Mouse (Mus musculus): ENCODE data around the gene Cul9. TPM values are rescaled to one million over a fixed set of nuclear protein-coding genes. Genes with fewer than 3 reads are reported as not detected.
A peak's percentile ranks its signal among the peaks of the same experiment; 100 is the strongest.

The Cul9 gene
- polyA plus RNA-seq, 1 experiment from 2014 or later: 2.5 TPM

- no peaks in the 10 kb centered on the region for H3K9me3 ChIP-seq (replicated peaks; ENCODE audit: control insufficient read depth, low read length)
- peaks cover 29% of the 10 kb centered on the region for H3K4me1 ChIP-seq (ENCODE audit: control insufficient read depth, insufficient read depth, low read length)
- H3K9ac ChIP-seq (ENCODE audit: low read depth, low read length): peak overlapping the region; percentile 78
- peak overlapping the region; percentile 82 for H3K4me2 ChIP-seq
- 0% methylated on average over 11 of the region's 11 CpGs for WGBS (ENCODE audit: insufficient replicate concordance)
- H3K36me3 ChIP-seq (ENCODE audit: control insufficient read depth, insufficient read depth, low read length): peaks cover 7% of the 10 kb centered on the region; the same call in 1 of the 2 replicates
- H3K27ac ChIP-seq (ENCODE audit: low read depth, low read length): peak overlapping the region; percentile 98
- peak overlapping the region; percentile 92 for H3K4me3 ChIP-seq (ENCODE audit: low read depth, low read length)
- ATAC-seq (replicated peaks; ENCODE audit: insufficient number of reproducible peaks, low FRiP score, low TSS enrichment): peak; percentile 27; the same call in 1 of the 2 replicates
- H3K27me3 ChIP-seq (ENCODE audit: control insufficient read depth, insufficient read depth, low read length): no peaks in the 10 kb centered on the region
These were observed 10.4 kb upstream of the Cul9 start for GRCm38 (mm10) chr17:46556584-46556945.

GRCm38 (mm10) chr17:46555673-46556583, 9.7 kb upstream of the Cul9 start, which contains the start of gene Srf:
Gene Srf, minus strand, starts transcription at chr17:46556175.
- Histone ChIP-seq H3K27me3 (ENCODE audit: control insufficient read depth, insufficient read depth, low read length) (no peaks in the 10 kb centered on the region), H3K9me3 (replicated peaks; ENCODE audit: control insufficient read depth, low read length) (no peaks in the 10 kb centered on the region), H3K4me2 (peak within 1 kb of the TSS; percentile 82), H3K27ac (ENCODE audit: low read depth, low read length) (peak within 1 kb of the TSS; percentile 98), H3K4me1 (ENCODE audit: control insufficient read depth, insufficient read depth, low read length) (peaks cover 29% of the 10 kb centered on the region), H3K36me3 (ENCODE audit: control insufficient read depth, insufficient read depth, low read length) (peaks cover 13% of the 10 kb centered on the region; the same call in 1 of the 2 replicates), H3K4me3 (ENCODE audit: low read depth, low read length) (peak within 1 kb of the TSS; percentile 92), H3K9ac (ENCODE audit: low read depth, low read length) (peak within 1 kb of the TSS; percentile 100)
- peak; percentile 90 for ATAC-seq (replicated peaks; ENCODE audit: insufficient number of reproducible peaks, low FRiP score, low TSS enrichment)
- under 1% methylated on average over 67 of the region's 87 CpGs for WGBS (ENCODE audit: insufficient replicate concordance)

GRCm38 (mm10) chr17:46554977-46555672, 8.9 kb upstream of the Cul9 start:
- Histone ChIP-seq H3K27ac (ENCODE audit: low read depth, low read length) (peak overlapping the region; percentile 98), H3K4me3 (ENCODE audit: low read depth, low read length) (peak overlapping the region; percentile 92), H3K4me2 (peak overlapping the region; percentile 82), H3K4me1 (ENCODE audit: control insufficient read depth, insufficient read depth, low read length) (peaks cover 29% of the 10 kb centered on the region), H3K27me3 (ENCODE audit: control insufficient read depth, insufficient read depth, low read length) (no peaks in the 10 kb centered on the region), H3K36me3 (ENCODE audit: control insufficient read depth, insufficient read depth, low read length) (peaks cover 21% of the 10 kb centered on the region; the same call in 1 of the 2 replicates), H3K9ac (ENCODE audit: low read depth, low read length) (peak overlapping the region; percentile 100), H3K9me3 (replicated peaks; ENCODE audit: control insufficient read depth, low read length) (no peaks in the 10 kb centered on the region)
- ATAC-seq (replicated peaks; ENCODE audit: insufficient number of reproducible peaks, low FRiP score, low TSS enrichment): no peak
- under 1% methylated on average over 71 of the region's 75 CpGs for WGBS (ENCODE audit: insufficient replicate concordance)

GRCm38 (mm10) chr17:46554646-46554976, 8.4 kb upstream of the Cul9 start:
- Histone ChIP-seq H3K4me2 (peak overlapping the region; percentile 82), H3K4me1 (ENCODE audit: control insufficient read depth, insufficient read depth, low read length) (peaks cover 29% of the 10 kb centered on the region), H3K9me3 (replicated peaks; ENCODE audit: control insufficient read depth, low read length) (no peaks in the 10 kb centered on the region), H3K9ac (ENCODE audit: low read depth, low read length) (peak overlapping the region; percentile 100), H3K27me3 (ENCODE audit: control insufficient read depth, insufficient read depth, low read length) (no peaks in the 10 kb centered on the region), H3K36me3 (ENCODE audit: control insufficient read depth, insufficient read depth, low read length) (peaks cover 23% of the 10 kb centered on the region), H3K4me3 (ENCODE audit: low read depth, low read length) (peak overlapping the region; percentile 92), H3K27ac (ENCODE audit: low read depth, low read length) (peak overlapping the region; percentile 98)
- under 1% methylated on average over 11 of the region's 11 CpGs for WGBS (ENCODE audit: insufficient replicate concordance)
- no peak for ATAC-seq (replicated peaks; ENCODE audit: insufficient number of reproducible peaks, low FRiP score, low TSS enrichment)

GRCm38 (mm10) chr17:46553926-46554325, 7.7 kb upstream of the Cul9 start:
- Histone ChIP-seq H3K4me2 (peak overlapping the region; percentile 82), H3K9me3 (replicated peaks; ENCODE audit: control insufficient read depth, low read length) (no peaks in the 10 kb centered on the region), H3K36me3 (ENCODE audit: control insufficient read depth, insufficient read depth, low read length) (peaks cover 25% of the 10 kb centered on the region), H3K9ac (ENCODE audit: low read depth, low read length) (peak overlapping the region; percentile 100), H3K27ac (ENCODE audit: low read depth, low read length) (peak overlapping the region; percentile 98), H3K27me3 (ENCODE audit: control insufficient read depth, insufficient read depth, low read length) (no peaks in the 10 kb centered on the region), H3K4me1 (ENCODE audit: control insufficient read depth, insufficient read depth, low read length) (peaks cover 30% of the 10 kb centered on the region), H3K4me3 (ENCODE audit: low read depth, low read length) (peak overlapping the region; percentile 92)
- no peak for ATAC-seq (replicated peaks; ENCODE audit: insufficient number of reproducible peaks, low FRiP score, low TSS enrichment)
- 44% methylated on average over 3 of the region's 3 CpGs for WGBS (ENCODE audit: insufficient replicate concordance)

GRCm38 (mm10) chr17:46553469-46553868, 7.3 kb upstream of the Cul9 start:
- H3K4me3 ChIP-seq (ENCODE audit: low read depth, low read length): peak overlapping the region; percentile 92
- peak overlapping the region; percentile 100 for H3K9ac ChIP-seq (ENCODE audit: low read depth, low read length)
- ATAC-seq (replicated peaks; ENCODE audit: insufficient number of reproducible peaks, low FRiP score, low TSS enrichment): no peak
- peaks cover 30% of the 10 kb centered on the region for H3K36me3 ChIP-seq (ENCODE audit: control insufficient read depth, insufficient read depth, low read length)
- WGBS (ENCODE audit: insufficient replicate concordance): 19% methylated on average over 11 of the region's 11 CpGs
- H3K4me2 ChIP-seq: peak overlapping the region; percentile 82
- peak overlapping the region; percentile 98 for H3K27ac ChIP-seq (ENCODE audit: low read depth, low read length)
- H3K4me1 ChIP-seq (ENCODE audit: control insufficient read depth, insufficient read depth, low read length): peaks cover 34% of the 10 kb centered on the region
- H3K27me3 ChIP-seq (ENCODE audit: control insufficient read depth, insufficient read depth, low read length): no peaks in the 10 kb centered on the region
- no peaks in the 10 kb centered on the region for H3K9me3 ChIP-seq (replicated peaks; ENCODE audit: control insufficient read depth, low read length)

GRCm38 (mm10) chr17:46552841-46553423, 6.7 kb upstream of the Cul9 start:
- Histone ChIP-seq H3K4me3 (ENCODE audit: low read depth, low read length) (peak overlapping the region; percentile 92), H3K9me3 (replicated peaks; ENCODE audit: control insufficient read depth, low read length) (no peaks in the 10 kb centered on the region), H3K9ac (ENCODE audit: low read depth, low read length) (peak overlapping the region; percentile 100), H3K4me1 (ENCODE audit: control insufficient read depth, insufficient read depth, low read length) (peaks cover 37% of the 10 kb centered on the region), H3K4me2 (peak overlapping the region; percentile 82), H3K36me3 (ENCODE audit: control insufficient read depth, insufficient read depth, low read length) (peaks cover 31% of the 10 kb centered on the region), H3K27ac (ENCODE audit: low read depth, low read length) (peak overlapping the region; percentile 98), H3K27me3 (ENCODE audit: control insufficient read depth, insufficient read depth, low read length) (no peaks in the 10 kb centered on the region)
- WGBS (ENCODE audit: insufficient replicate concordance): 2% methylated on average over 24 of the region's 24 CpGs
- ATAC-seq (replicated peaks; ENCODE audit: insufficient number of reproducible peaks, low FRiP score, low TSS enrichment): peak; percentile 58

- Histone ChIP-seq H3K4me2 (peak overlapping the region; percentile 82), H3K4me3 (ENCODE audit: low read depth, low read length) (peak overlapping the region; percentile 27; the same call in 1 of the 2 replicates), H3K4me1 (ENCODE audit: control insufficient read depth, insufficient read depth, low read length) (peaks cover 41% of the 10 kb centered on the region), H3K9ac (ENCODE audit: low read depth, low read length) (0 out of 2 replicates have a peak overlapping the region, but pooled peaks have one; percentile 34), H3K36me3 (ENCODE audit: control insufficient read depth, insufficient read depth, low read length) (peaks cover 31% of the 10 kb centered on the region), H3K27me3 (ENCODE audit: control insufficient read depth, insufficient read depth, low read length) (no peaks in the 10 kb centered on the region), H3K9me3 (replicated peaks; ENCODE audit: control insufficient read depth, low read length) (no peaks in the 10 kb centered on the region), H3K27ac (ENCODE audit: low read depth, low read length) (peak overlapping the region; percentile 98; the same call in 1 of the 2 replicates)
- 85% methylated on average over 7 of the region's 7 CpGs for WGBS (ENCODE audit: insufficient replicate concordance)
- ATAC-seq (replicated peaks; ENCODE audit: insufficient number of reproducible peaks, low FRiP score, low TSS enrichment): no peak
These were observed 6.0 kb upstream of the Cul9 start for GRCm38 (mm10) chr17:46552151-46552550.

Data from heart, embryonic 11.5 days (tissue).